Mouse (Mus musculus) left cerebral cortex, adult 9 months (tissue): ENCODE measurements around the gene Kcnk18.

Experiments
- DNase-seq, 2 experiments: peaks; one replicate each; pipeline ENCODE4 v3.0.0; 2022; ENCODE audit warnings: low spot score in 2 of 2

The Kcnk18 gene

DNA sequence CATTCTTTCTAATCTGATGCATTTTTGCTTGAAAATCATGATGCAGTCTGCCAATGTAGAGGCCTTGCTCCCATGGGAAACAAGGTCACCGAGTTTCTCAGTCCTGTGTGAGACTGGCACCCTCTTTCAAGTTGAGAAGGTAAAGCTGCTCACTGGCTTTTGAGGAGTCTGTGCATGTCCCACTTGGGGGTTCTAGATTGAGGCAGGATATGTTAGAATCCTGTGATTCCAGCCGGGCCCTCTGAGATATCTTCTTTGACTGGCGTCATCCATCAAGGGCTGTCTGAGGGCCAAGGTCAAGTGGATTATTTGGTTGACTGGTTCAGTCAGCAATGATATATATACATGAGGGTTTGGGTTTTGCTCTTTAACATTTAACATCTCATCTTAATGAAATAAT lies 63.0 kb downstream of the Kcnk18 start:
- no peak for DNase-seq
